16 mouse cellular contexts compared by ENCODE assay signal in the genomic region with DNA sequence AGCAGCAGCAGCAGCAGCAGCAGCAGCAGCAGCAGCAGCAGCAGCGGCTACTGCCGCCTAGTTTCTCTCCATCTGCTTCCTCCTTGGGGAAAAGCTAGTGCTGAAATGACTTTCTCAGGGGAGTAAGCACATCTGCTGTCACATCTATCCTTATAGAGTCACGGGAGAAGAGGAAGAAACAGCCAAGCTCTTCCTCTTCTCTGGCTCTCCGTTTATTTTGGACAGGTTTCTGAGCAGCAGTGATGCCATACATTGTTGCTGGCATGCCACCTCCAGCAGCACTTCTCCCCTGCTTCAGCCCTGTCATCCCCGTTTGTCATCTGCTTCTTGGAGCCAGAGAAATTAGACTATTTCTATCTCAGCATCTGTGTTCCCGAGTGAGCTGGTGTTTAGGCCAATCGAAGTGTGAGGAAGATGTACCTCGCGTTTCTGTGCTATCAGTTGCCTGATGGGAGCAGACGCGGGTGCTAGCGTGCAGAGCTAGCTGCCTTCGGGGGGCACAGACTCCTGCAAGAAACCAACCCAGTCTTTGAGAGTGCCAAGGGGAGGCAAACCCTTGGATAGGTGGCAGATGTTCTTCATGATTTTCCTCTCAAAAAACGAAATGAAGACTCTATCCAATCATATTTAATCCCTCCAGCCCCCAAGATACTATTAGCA. TPM values are rescaled to one million over a fixed set of nuclear protein-coding genes. Genes with fewer than 3 reads are reported as not detected.
DNase-seq lines count a peak whose midpoint lies in the region; ATAC-seq lines count a peak whose summit lies in the region.
"Had no signal": no experiment of that assay in that cellular context is flagged by ENCODE, and none has a peak within 500 bp of the region (broad histone marks: within the 10 kb centered on the region; RNA-seq: fewer than 3 reads in every experiment).

No protein-coding gene starts in this region.

- H3K4me3 ChIP-seq in hindbrain, embryonic 11.5 days (ENCODE audit: low read depth, low read length) = no peak overlapping the region
- H3K4me3 ChIP-seq in neural tube, embryonic 14.5 days (ENCODE audit: low read depth, low read length) = no peak overlapping the region
- H3K4me3 ChIP-seq: heart, embryonic 10.5 days; limb, embryonic 12.5 days; lung, embryonic 15.5 days had no signal

- H3K9ac ChIP-seq in hindbrain, embryonic 11.5 days (ENCODE audit: low read depth, low read length) = no peak overlapping the region
- 0 out of 2 replicates have a peak overlapping the region, but pooled peaks have one; percentile 16 for H3K9ac ChIP-seq in neural tube, embryonic 14.5 days (replicated peaks; ENCODE audit: low read depth, low read length)
- H3K9ac ChIP-seq: limb, embryonic 12.5 days; lung, embryonic 15.5 days had no signal

- H3K4me1 ChIP-seq in hindbrain, embryonic 11.5 days (replicated peaks; ENCODE audit: control insufficient read depth, insufficient read depth, low read length) = no peaks in the 10 kb centered on the region
- H3K4me1 ChIP-seq in neural tube, embryonic 14.5 days (ENCODE audit: control insufficient read depth, insufficient read depth, low read length) = 0 out of 2 replicates have a peak, but pooled peaks cover 7% of the 10 kb centered on the region
- H3K4me1 ChIP-seq: heart, embryonic 10.5 days; limb, embryonic 12.5 days; lung, embryonic 15.5 days had no signal

- peak; percentile 4 to 36 for DNase-seq in layer of hippocampus, adult 18-20 months (ENCODE audit: low spot score in 2 of 2)
- DNase-seq in layer of hippocampus, postnatal 25 days (ENCODE audit: extremely low spot score in 1 of 2, low spot score in 1 of 2) = no peak
- peak; percentile 9 for DNase-seq in hindbrain, embryonic 11.5 days (ENCODE audit: low spot score)
- DNase-seq in layer of hippocampus, adult 9-11 months = peak; percentile 20
- no peak for DNase-seq in heart, postnatal 10 days
- DNase-seq in cerebellum, adult 8-10 months = no peak
- DNase-seq: adrenal gland, postnatal 25 days; cerebellum, adult 11 months had no signal

- intact Hi-C loops in heart, postnatal 10 days (cut with DNase I) = no loop called here

- H3K4me2 ChIP-seq in hindbrain, embryonic 11.5 days (replicated peaks; ENCODE audit: low read depth, low read length) = no peak overlapping the region
- H3K4me2 ChIP-seq in neural tube, embryonic 14.5 days (ENCODE audit: low read depth, low read length) = no peak overlapping the region; the same call in 1 of the 2 replicates
- H3K4me2 ChIP-seq: limb, embryonic 12.5 days; lung, embryonic 15.5 days had no signal

- H3K9me3 ChIP-seq in hindbrain, embryonic 11.5 days (ENCODE audit: control insufficient read depth, low read length) = no peaks in the 10 kb centered on the region
- H3K9me3 ChIP-seq in neural tube, embryonic 14.5 days (ENCODE audit: control insufficient read depth, low read length) = no peaks in the 10 kb centered on the region
- H3K9me3 ChIP-seq: heart, embryonic 10.5 days; limb, embryonic 12.5 days; lung, embryonic 15.5 days had no signal

- H3K27ac ChIP-seq in hindbrain, embryonic 11.5 days (ENCODE audit: low read depth, low read length) = no peak overlapping the region
- peak overlapping the region; percentile 45; the same call in 1 of the 2 replicates for H3K27ac ChIP-seq in neural tube, embryonic 14.5 days (ENCODE audit: low read depth, low read length)
- H3K27ac ChIP-seq: heart, embryonic 10.5 days; kidney, postnatal 0 days; limb, embryonic 12.5 days; lung, embryonic 15.5 days had no signal

- ATAC-seq in hindbrain, embryonic 11.5 days (ENCODE audit: low FRiP score) = no peak
- ATAC-seq in neural tube, embryonic 14.5 days (ENCODE audit: low read depth) = peak; percentile 60; the same call in 1 of the 2 replicates

- H3K36me3 ChIP-seq in hindbrain, embryonic 11.5 days (ENCODE audit: control insufficient read depth, insufficient read depth, low read length) = no peaks in the 10 kb centered on the region
- H3K36me3 ChIP-seq in neural tube, embryonic 14.5 days (ENCODE audit: control insufficient read depth, insufficient read depth, low read length) = no peaks in the 10 kb centered on the region
- H3K36me3 ChIP-seq: heart, embryonic 10.5 days; limb, embryonic 12.5 days; lung, embryonic 15.5 days had no signal

- no peaks in the 10 kb centered on the region for H3K27me3 ChIP-seq in hindbrain, embryonic 11.5 days (ENCODE audit: control insufficient read depth, insufficient read depth, low read length)
- H3K27me3 ChIP-seq in neural tube, embryonic 14.5 days (ENCODE audit: control insufficient read depth, insufficient read depth, low read length) = no peaks in the 10 kb centered on the region
- H3K27me3 ChIP-seq: limb, embryonic 12.5 days; lung, embryonic 15.5 days had no signal

- WGBS in hindbrain, embryonic 11.5 days = 70% methylated on average over 14 of the region's 14 CpGs
- 53% methylated on average over 14 of the region's 14 CpGs for WGBS in neural tube, embryonic 14.5 days

RNA-seq across cellular contexts. Expression of gene Egfem1, which starts 34.4 kb away (rescaled TPM):
- 10 to 100 TPM; 28.9 to 35.3 TPM for total RNA-seq in layer of hippocampus, adult 18-20 months (2021)
- 10 to 100 TPM; 30.4 to 35.9 TPM for total RNA-seq in layer of hippocampus, postnatal 25 days (2021)
- 3.6 and 4.5 TPM in 2 replicates for polyA plus RNA-seq in hindbrain, embryonic 11.5 days (2014; fragmentation: Nextera tagmentation; extraction: Ambion mirVana)
- 7.4 and 8.6 TPM in 2 replicates for polyA plus RNA-seq in neural tube, embryonic 14.5 days (2014; fragmentation: Nextera tagmentation; extraction: Ambion mirVana)
- under 1 TPM; 0.34 to 0.82 TPM for total RNA-seq in heart, postnatal 10 days (2021)
- total RNA-seq: gastrocnemius, adult 18-20 months; hematopoietic stem cell, adult 5-6 weeks had no signal
- polyA plus RNA-seq: spleen, adult 2 months had no signal

Comparison
In these comparisons a context has a peak if more than half of its experiments do, and no peak if none do; other contexts are left out.
1. DNase-seq: peak in layer of hippocampus, adult 18-20 months (2 of 2), hindbrain, embryonic 11.5 days (single experiment) and layer of hippocampus, adult 9-11 months (single experiment); none in layer of hippocampus, postnatal 25 days (0 of 2), heart, postnatal 10 days (0 of 2) and cerebellum, adult 8-10 months (single experiment).
2. RNA of gene Egfem1, which starts 34.4 kb away (total RNA-seq): 30.4 to 35.9 TPM in layer of hippocampus, postnatal 25 days and 28.9 to 35.3 TPM in layer of hippocampus, adult 18-20 months; 0.34 to 0.82 TPM in heart, postnatal 10 days; every median in the first group is over 10 times any median in the second.